Mouse (Mus musculus) left cerebral cortex, adult 2 months (tissue): ENCODE results near the gene Brip1. TPM values are rescaled to one million over a fixed set of nuclear protein-coding genes. Genes with fewer than 3 reads are reported as not detected.

ENCODE experiments used
- DNase-seq, 2 experiments: peaks; one replicate each; pipeline ENCODE4 v3.0.0; 2021 to 2022; ENCODE audit warnings: low spot score in 2 of 2, mixed read lengths in 1 of 2; ENCODE audit errors: extremely low spot score in 1 of 2
- H3K27ac ChIP-seq: fragments of 200-600 bp; 2 replicates; pipeline ENCODE4 v1.8.1; 2022
- H3K4me3 ChIP-seq: fragments of 200-600 bp; 2 replicates; pipeline ENCODE4 v1.8.1; 2022
- CTCF ChIP-seq: fragments of 200-600 bp; IDR thresholded peaks from 2 replicates; pipeline ENCODE4 v1.8.1; 2022; ENCODE audit warnings: antibody characterized with exemption, mild to moderate bottlenecking, moderate library complexity
- intact Hi-C: fragments of 180-260 bp; cut with DNase I; formaldehyde crosslinking; loops from one replicate; pipeline ENCODE4 v1.15.1; 2025
- total RNA-seq, 2 experiments: library from RNA; stranded (reverse); gene quantifications; 2 replicates each; pipeline ENCODE4 v1.2.3; 2021

Gene Brip1
- total RNA-seq, 2 experiments from 2014 or later, result 0.12 to 0.20 TPM

GRCm38 (mm10) chr11:86008211-86008905, 192.6 kb downstream of the Brip1 start:
- H3K27ac ChIP-seq, result no peak overlapping the region
- TF ChIP-seq CTCF, result no peak
- no peak overlapping the region for H3K4me3 ChIP-seq
- intact Hi-C loops, result no loop called here
- no peak for DNase-seq

Other genes starting within 250 kb of the Brip1 start
- 10 to 100 TPM; 25.3 to 27.6 TPM for gene Ints2, start 56.4 kb upstream of the Brip1 start, total RNA-seq
- 10 to 100 TPM; 60.5 to 61.2 TPM for gene Med13, start 156.4 kb upstream of the Brip1 start, total RNA-seq